Comparison of ENCODE assay signal across 26 mouse cellular contexts in genomic region chr2:18928597-18929257, GRCm38 (mm10).
DNase-seq lines count a peak whose midpoint lies in the region; ATAC-seq and TF ChIP-seq lines count a peak whose summit lies in the region.
"Had no signal": no experiment of that assay in that cellular context is flagged by ENCODE, and none has a peak within 500 bp of the region (broad histone marks: within the 10 kb centered on the region; RNA-seq: fewer than 3 reads in every experiment).

No protein-coding gene starts in this region.

- H3K4me1 ChIP-seq in liver, embryonic 11.5 days (replicated peaks; ENCODE audit: control insufficient read depth, insufficient read depth, low read length) = peaks cover 25% of the 10 kb centered on the region
- H3K4me1 ChIP-seq in embryonic fibroblast, embryonic 13.5 days (ENCODE audit: control insufficient read depth, insufficient read depth, low read length) = peaks cover 7% of the 10 kb centered on the region; the same call in 1 of the 2 replicates
- peaks cover 12 to 14% of the 10 kb centered on the region in 2 experiments for H3K4me1 ChIP-seq in liver, embryonic 14.5 days (replicated peaks; ENCODE audit: control insufficient read depth in 2 of 2, insufficient read depth in 2 of 2, low read length in 1 of 2)

- no peaks in the 10 kb centered on the region for H3K36me3 ChIP-seq in liver, embryonic 11.5 days (ENCODE audit: control insufficient read depth, insufficient read depth, low read length)
- no peaks in the 10 kb centered on the region for H3K36me3 ChIP-seq in liver, embryonic 14.5 days (replicated peaks; ENCODE audit: control insufficient read depth, insufficient read depth, low read depth)
- H3K36me3 ChIP-seq: embryonic facial prominence, embryonic 13.5 days; hindbrain, embryonic 10.5 days; limb, embryonic 12.5 days; midbrain, embryonic 15.5 days; neural tube, embryonic 15.5 days; stomach, embryonic 15.5 days had no signal

- TF ChIP-seq CTCF in embryonic fibroblast, embryonic 13.5 days (IDR thresholded peaks at IDR 0.05; ENCODE audit: borderline replicate concordance, insufficient read depth, low read length) = no peak
- TF ChIP-seq CTCF in liver, embryonic 14.5 days (IDR thresholded peaks at IDR 0.05; ENCODE audit: low read depth) = no peak

- H3K27me3 ChIP-seq in liver, embryonic 11.5 days (replicated peaks; ENCODE audit: control insufficient read depth, insufficient read depth, low read length) = no peaks in the 10 kb centered on the region
- no peaks in the 10 kb centered on the region for H3K27me3 ChIP-seq in liver, embryonic 14.5 days (ENCODE audit: control insufficient read depth, insufficient read depth, low read length)
- H3K27me3 ChIP-seq: midbrain, embryonic 15.5 days; neural tube, embryonic 15.5 days; stomach, embryonic 15.5 days had no signal

- no peaks in the 10 kb centered on the region for H3K9me3 ChIP-seq in liver, embryonic 11.5 days (ENCODE audit: control insufficient read depth, low read length)
- no peaks in the 10 kb centered on the region for H3K9me3 ChIP-seq in liver, embryonic 14.5 days (ENCODE audit: control insufficient read depth, low read length)
- H3K9me3 ChIP-seq: embryonic facial prominence, embryonic 13.5 days; hindbrain, embryonic 10.5 days; limb, embryonic 12.5 days; midbrain, embryonic 15.5 days; neural tube, embryonic 15.5 days; stomach, embryonic 15.5 days had no signal

- H3K4me2 ChIP-seq in liver, embryonic 11.5 days = peak overlapping the region; percentile 7
- peak overlapping the region; percentile 18; the same call in 1 of the 2 replicates for H3K4me2 ChIP-seq in liver, embryonic 14.5 days (ENCODE audit: low read depth)
- H3K4me2 ChIP-seq: embryonic facial prominence, embryonic 13.5 days; limb, embryonic 12.5 days; lung, embryonic 14.5 days; midbrain, embryonic 15.5 days; neural tube, embryonic 15.5 days; stomach, embryonic 15.5 days had no signal

- DNase-seq in liver, embryonic 11.5 days (ENCODE audit: low spot score) = no peak
- DNase-seq in liver (no peak), adipocyte (ENCODE audit: low spot score) (no peak)
- DNase-seq in liver, embryonic 14.5 days (ENCODE audit: low read depth in 3 of 3, low spot score in 3 of 3) = no peak
- peak; percentile 30 for DNase-seq in yolk sac, embryonic 10.5 days (ENCODE audit: low spot score)
- no peak for DNase-seq in adrenal gland, postnatal 14 days
- DNase-seq: adrenal gland, adult 8-10 months; B cell, adult 2 months; cerebellum, adult 9-11 months; forebrain, postnatal 0 days; gastrocnemius, adult 2 months; kidney, adult 2 months; kidney, postnatal 36 days; layer of hippocampus, adult 9-11 months; lung, embryonic 14.5 days; right cerebral cortex, postnatal 25 days; thymus, adult 18-20 months had no signal

- no peak overlapping the region for H3K4me3 ChIP-seq in liver, embryonic 11.5 days (ENCODE audit: low read depth, low read length)
- H3K4me3 ChIP-seq in embryonic fibroblast, embryonic 13.5 days (ENCODE audit: insufficient read depth, low read length) = no peak overlapping the region
- no peak overlapping the region for H3K4me3 ChIP-seq in liver, embryonic 14.5 days (ENCODE audit: insufficient read depth in 1 of 2, low read depth in 2 of 2, low read length in 2 of 2)
- H3K4me3 ChIP-seq: embryonic facial prominence, embryonic 13.5 days; gastrocnemius, adult 2 months; hindbrain, embryonic 10.5 days; limb, embryonic 12.5 days; midbrain, embryonic 15.5 days; neural tube, embryonic 15.5 days; stomach, embryonic 15.5 days had no signal

- H3K27ac ChIP-seq in liver, embryonic 11.5 days (ENCODE audit: low read depth, low read length) = peak overlapping the region; percentile 17; the same call in 1 of the 2 replicates
- H3K27ac ChIP-seq in embryonic fibroblast, embryonic 13.5 days (ENCODE audit: insufficient read depth, low read length) = peak overlapping the region; percentile 51
- H3K27ac ChIP-seq in liver, embryonic 14.5 days = peak overlapping the region; percentile 23
- H3K27ac ChIP-seq: embryonic facial prominence, embryonic 13.5 days; gastrocnemius, adult 2 months; hindbrain, embryonic 10.5 days; hindbrain, postnatal 0 days; limb, embryonic 12.5 days; macrophage; midbrain, embryonic 15.5 days; neural tube, embryonic 15.5 days; stomach, embryonic 15.5 days had no signal

- 33% methylated on average over 7 of the region's 7 CpGs for WGBS in liver, embryonic 11.5 days
- 20% methylated on average over 7 of the region's 7 CpGs for WGBS in liver, embryonic 14.5 days (ENCODE audit: insufficient replicate concordance)

- TF ChIP-seq POLR2A in embryonic fibroblast, embryonic 13.5 days (IDR thresholded peaks at IDR 0.05; ENCODE audit: low read depth, low read length) = no peak

- no peak overlapping the region for H3K9ac ChIP-seq in liver, embryonic 11.5 days (ENCODE audit: low read depth, low read length)
- no peak overlapping the region; the same call in 1 of the 2 replicates for H3K9ac ChIP-seq in liver, embryonic 14.5 days (replicated peaks)
- H3K9ac ChIP-seq: embryonic facial prominence, embryonic 13.5 days; forebrain, postnatal 0 days; limb, embryonic 12.5 days; lung, embryonic 14.5 days; midbrain, embryonic 15.5 days; neural tube, embryonic 15.5 days; stomach, embryonic 15.5 days had no signal

- ATAC-seq in liver, embryonic 11.5 days (replicated peaks; ENCODE audit: low FRiP score) = peak; percentile 74
- peak; percentile 69 for ATAC-seq in liver, embryonic 14.5 days (ENCODE audit: insufficient read depth)
- ATAC-seq: midbrain, embryonic 15.5 days had no signal

- no peak for TF ChIP-seq EP300 in liver, embryonic 14.5 days (IDR thresholded peaks at IDR 0.05; ENCODE audit: low read depth)
